Mouse (Mus musculus): ENCODE results near the gene Prkn.
"Not testable (repeated sequence)": the region's sequence is repeated elsewhere in the genome, so short reads cannot be mapped to it uniquely, and the experiment has no call there.

Prkn gene

GRCm38 (mm10) chr17:11926865-11927386 lies 1086.7 kb downstream of the Prkn start:
- peak; percentile 54 for DNase-seq

- DNase-seq, result no peak
Measured at GRCm38 (mm10) chr17:11931641-11932040, 1091.5 kb downstream of the Prkn start.

DNA sequence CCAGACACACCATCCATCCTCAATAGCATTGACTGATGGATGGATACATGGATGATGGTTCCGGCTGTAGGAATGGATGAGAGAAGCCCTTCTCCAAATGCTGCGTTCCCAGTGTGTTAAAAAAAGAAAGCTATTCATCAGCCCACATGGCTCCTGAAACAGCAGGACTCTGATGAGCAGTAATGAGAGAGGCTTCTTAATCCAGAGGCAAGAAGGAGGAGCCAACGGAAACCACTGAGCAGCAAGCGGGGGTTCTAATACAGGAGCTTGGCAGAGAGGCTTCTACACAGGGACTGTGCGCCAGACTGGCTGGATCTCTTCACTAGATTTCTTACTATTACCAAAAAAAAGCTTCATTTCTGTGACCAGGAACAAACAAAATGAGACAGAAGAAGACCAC lies 1093.6 kb downstream of the Prkn start:
- DNase-seq, result no peak

GRCm38 (mm10) chr17:11947436-11947835 lies 1107.3 kb downstream of the Prkn start:
- no peak for DNase-seq

DNA sequence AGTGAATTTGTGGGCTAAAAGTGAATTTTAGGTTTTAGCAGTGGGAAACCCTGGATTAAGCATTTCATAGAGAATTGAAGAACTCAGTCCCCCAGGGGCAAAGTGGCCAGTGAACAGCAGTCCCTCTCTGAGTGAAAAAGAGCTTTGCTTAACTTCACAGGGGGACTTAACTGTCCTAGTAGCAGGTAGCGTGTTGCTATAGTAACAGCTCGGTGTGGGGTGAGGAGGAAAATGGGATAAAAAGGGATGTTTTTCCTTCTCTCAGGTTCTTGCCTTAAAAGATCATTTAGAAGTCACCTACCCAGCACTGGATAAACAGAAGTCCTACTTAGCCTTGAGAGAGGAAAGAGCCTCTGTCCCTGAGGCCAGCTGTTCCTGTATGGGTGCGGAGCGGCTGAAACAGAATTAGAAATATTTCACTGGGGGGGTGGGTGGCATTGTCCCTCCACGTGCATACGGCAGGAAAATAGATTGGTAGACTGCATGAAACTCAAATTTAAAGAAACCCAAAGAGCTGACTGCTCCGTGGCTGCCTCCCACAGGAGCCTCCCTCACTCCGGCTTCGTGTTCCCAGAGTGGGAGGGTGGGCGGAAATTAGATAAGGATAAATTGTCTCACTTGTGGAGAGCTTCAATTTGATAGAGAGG lies 1109.5 kb downstream of the Prkn start:
- DNase-seq, result no peak

- no peak for DNase-seq
Measured at GRCm38 (mm10) chr17:11950198-11950594, 1110.0 kb downstream of the Prkn start.

- no peak for DNase-seq
Measured at GRCm38 (mm10) chr17:11955317-11955716, 1115.1 kb downstream of the Prkn start.

- DNase-seq, result no peak
Measured at GRCm38 (mm10) chr17:11960492-11960891, 1120.3 kb downstream of the Prkn start.

DNA sequence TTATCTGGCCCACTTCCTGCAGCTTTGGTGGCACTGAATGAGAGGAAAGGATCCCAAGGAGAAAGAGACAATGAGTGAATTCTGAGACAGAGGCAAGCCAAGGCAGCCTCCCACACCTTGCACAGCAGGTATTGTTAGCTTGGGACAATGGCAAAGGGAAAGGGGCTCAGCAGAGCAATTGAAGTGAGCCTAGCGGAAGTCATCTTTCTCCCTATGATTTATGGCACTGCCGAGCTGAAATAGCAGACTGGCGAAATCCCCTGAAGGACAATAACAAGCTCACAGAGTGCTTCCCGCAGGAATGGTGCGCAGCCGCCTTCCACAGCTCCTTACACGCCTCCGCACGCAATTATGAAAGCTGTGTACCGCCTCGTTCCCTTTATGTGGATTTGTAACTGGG lies 1122.6 kb downstream of the Prkn start:
- peak; percentile 42 for DNase-seq

- DNase-seq, result no peak
Measured at GRCm38 (mm10) chr17:11970160-11970559, 1130.0 kb downstream of the Prkn start.

GRCm38 (mm10) chr17:11972550-11972949 lies 1132.4 kb downstream of the Prkn start:
- peak; percentile 69 for DNase-seq

DNA sequence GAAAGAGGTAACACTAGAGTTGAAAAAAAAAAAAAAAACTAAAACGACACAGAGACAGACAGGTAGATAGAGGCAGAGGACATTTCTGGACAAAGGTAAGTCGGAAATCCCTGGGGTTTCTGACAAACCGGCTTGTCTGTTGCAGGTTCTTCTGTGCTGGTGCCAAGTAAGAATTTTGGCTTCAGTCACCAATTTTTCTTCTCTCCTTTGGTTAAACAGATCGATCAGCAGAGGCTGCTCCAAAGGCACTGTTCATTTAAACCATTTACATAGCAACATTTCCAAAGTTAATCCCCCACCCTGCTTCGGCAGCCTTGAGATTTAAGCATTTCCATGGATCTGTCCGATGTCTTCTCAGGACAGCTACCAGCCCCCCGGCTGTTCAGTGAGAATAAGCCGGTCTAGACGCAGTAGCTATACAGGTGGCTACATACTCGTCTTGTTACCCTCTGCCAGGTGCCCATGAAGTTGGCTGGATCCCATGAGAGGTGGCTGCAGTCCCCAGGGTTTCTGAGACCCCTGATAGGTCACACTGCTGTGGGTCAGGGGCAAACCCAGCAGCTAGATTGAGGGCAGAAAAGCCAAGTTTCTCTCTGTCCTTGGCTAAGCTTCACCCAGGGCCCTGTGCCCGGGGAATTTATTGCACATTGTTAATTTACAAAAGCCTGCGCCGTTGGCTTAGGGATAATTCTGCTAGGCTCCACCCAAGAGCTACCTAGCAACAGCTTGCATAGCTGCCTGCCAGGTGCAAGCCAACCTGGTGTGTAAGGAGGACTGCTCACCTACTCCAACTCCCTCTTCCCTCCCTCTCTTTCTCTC lies 1133.0 kb downstream of the Prkn start:
- no peak for DNase-seq

- DNase-seq, result peak; percentile 80
Measured at GRCm38 (mm10) chr17:11975062-11975607, 1135.0 kb downstream of the Prkn start.

DNA sequence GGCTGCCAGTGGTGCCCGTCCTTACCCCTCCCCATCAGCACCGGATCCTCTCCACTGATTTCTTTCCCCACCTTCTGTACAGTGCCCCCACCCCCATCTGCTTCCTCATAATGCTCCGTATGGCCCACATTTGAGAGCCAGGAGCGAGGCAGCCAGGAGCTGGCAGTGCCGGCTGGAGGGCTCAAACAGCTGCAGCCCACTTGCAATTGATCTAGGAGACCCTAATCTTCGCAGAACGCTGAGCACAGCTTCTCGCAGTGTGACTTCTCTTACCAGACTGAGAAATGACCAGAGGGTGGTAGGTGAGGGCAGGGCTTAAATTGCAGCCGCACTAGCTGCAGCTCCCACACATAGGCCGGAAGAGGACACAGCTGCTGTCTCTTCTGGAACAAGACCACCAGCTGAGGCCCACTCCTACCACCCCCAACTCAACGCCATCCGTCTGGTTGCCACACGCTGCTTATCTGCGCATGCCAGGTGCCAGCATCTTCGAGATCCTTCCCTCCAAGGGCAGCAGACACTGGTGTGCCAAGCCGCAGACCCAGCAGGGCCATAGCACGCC lies 1138.2 kb downstream of the Prkn start:
- peak; percentile 79 for DNase-seq

DNA sequence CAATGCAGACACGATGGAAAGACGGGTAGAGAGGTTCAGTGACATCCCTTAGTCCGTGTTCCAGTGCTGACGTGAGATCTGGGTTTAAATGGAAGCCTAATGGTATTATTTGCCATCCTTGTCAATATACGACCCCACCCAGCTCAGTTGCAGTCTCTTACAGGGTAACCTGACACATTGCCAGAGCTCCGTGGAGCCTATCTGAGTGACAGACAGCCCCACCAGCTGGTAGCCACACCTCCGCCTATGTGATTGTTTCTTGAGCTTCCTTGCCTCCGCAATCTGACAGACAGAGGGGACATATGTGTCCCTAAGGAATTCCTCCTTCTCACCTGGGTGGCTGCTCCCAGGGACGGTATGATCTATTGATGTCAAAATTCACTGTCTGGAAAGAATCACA lies 1141.5 kb downstream of the Prkn start:
- DNase-seq, result no peak

DNA sequence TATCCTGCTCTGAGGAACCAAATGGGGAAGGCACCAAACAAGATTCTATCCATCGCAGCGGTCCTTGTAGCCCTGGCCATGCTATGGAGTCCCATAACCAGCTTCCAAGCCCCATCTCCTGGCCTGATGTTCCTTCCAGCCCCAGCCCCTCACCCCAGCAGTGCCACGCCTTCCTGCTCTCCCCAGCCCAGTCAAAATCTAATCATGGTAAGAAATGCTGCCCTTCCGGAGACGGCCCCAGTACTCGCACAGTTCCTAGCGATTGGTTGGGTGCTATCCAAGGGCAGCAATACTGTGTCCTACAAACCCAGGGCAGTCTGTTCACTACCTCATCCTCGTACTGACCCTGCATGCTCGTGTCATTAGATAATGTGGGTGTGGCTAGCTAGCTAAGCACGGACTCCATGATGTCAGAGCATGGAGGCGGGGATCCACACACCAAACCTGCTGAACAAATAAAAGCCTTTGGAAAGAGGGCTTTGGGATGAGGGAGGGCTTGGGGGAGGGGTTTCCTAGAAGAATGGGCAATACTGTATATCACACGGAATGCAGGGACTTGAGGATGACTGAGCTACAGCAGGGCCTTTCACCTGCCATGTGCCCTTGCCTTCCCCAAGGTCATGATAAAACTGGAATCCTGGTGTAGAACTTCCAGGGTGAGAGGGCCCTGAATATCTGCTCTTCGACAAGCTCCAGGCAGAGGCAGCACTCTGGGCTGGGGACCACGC lies 1148.1 kb downstream of the Prkn start:
- DNase-seq, result no peak

DNA sequence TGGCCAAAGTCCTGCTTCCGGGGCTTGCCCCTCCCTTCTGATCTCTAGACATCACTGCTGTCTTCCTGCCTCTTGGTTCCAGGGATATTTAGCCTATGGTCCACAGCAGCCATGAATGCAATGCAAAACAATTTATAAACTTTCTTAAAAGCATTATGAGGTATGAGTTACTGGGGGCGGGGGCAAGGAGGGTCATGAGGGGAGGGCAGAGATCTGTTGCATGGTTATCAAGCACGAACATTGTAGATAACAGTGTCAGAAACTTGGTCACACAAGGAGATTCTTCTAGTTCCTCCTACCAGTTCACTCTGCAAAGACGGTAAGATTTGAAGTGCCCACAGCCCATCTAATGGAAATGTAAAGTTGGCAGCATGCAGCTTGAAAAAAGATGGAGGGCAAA lies 1149.1 kb downstream of the Prkn start:
- DNase-seq, result no peak

- DNase-seq, result no peak
Measured at GRCm38 (mm10) chr17:11990386-11991087, 1150.4 kb downstream of the Prkn start.

DNA sequence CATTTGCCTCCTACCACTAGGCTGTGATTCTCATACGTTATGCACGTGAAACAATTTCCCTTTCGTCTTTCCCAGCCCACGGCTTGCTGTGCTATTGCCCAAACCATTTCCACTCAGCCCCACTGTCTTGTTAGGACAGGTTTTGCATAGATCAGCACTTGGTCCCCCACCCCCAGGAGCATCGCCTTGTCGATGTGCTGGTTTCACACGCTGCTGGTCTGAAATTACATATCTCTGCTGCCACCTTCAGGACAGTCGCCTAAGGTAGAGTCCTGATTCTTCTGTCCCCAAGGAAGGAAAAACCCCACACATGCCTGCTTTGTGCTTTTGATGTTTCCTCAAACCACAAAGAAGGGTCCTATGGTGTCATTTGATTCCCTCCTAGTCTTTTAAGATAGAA lies 1153.1 kb downstream of the Prkn start:
- DNase-seq, result peak; percentile 79

DNA sequence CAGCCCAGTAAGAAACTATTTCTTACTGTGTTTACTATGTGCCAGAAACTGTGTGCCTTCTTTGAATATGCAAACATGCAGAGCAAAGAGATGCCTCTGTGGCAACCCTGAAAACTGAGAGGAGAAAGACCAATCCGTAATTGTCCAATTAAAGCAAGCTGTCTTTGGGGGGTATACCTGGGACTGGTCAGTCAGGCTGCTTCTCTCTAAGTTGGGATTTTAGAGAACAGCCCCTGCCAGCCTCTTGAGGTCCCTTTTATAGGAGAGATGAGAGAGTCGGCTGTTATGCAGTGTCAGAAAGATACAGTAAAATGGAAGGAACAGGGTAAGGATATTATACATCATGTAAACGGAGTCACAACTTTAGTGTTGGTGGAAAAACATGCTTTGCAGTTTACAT lies 1154.1 kb downstream of the Prkn start:
- no peak for DNase-seq

- DNase-seq, result not testable (repeated sequence)
Measured at GRCm38 (mm10) chr17:11994754-11995153, 1154.6 kb downstream of the Prkn start.

GRCm38 (mm10) chr17:11995522-11995921 lies 1155.3 kb downstream of the Prkn start:
- DNase-seq, result peak; percentile 67

Data from retina, postnatal 1 day (tissue).